Mouse (Mus musculus) R1 (cell line): ENCODE measurements around the gene Prmt1.
A peak's percentile ranks its signal among the peaks of the same experiment; 100 is the strongest.

Source experiments
- DNase-seq: peaks from one replicate; pipeline ENCODE4 v3.0.0-alpha.2; 2018; ENCODE audit warnings: low read depth, low spot score

The Prmt1 gene

DNA sequence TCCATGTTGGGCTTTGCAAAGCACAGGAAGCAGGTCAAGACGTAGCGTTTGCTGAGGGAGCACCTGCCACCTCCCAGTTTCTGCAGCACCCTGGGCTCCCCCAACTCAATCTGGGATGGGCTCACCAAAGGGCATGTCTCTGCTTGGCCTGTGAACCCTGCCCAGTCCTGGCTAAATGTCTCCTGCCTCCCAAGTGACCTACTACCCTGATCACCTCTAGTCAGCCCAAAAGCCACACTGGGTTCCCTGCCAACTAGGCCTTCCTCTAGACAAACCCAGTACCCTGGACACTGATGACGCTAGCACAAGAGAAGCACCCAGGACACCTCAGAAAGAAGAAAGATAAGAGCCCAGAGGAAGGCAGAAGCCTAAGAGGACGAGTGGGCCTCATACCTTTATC lies 26.5 kb upstream of the Prmt1 start:
- DNase-seq = no peak

- no peak for DNase-seq
Measured at GRCm38 (mm10) chr7:45012011-45012410, 25.6 kb upstream of the Prmt1 start.

DNA sequence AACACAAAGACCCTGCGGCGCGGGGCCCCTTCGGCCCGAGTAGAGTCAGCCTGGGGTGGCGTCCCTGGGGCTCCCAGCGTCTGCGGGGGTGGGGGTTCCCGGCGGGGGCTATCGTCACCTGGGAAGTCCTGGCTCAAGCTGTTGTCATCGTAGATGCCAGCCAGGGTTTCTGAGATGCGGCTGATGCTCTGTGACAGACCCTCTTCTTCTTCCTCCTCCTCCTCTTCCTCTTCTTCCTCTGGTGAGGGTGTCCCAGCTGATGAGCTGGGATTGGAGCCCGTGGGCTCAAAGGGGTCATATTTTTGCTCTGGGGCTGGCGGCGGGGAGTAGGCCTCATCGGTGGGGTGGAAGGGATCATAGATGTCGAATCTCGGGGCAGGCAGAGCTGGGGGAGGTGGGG lies 22.0 kb upstream of the Prmt1 start:
- no peak for DNase-seq

DNA sequence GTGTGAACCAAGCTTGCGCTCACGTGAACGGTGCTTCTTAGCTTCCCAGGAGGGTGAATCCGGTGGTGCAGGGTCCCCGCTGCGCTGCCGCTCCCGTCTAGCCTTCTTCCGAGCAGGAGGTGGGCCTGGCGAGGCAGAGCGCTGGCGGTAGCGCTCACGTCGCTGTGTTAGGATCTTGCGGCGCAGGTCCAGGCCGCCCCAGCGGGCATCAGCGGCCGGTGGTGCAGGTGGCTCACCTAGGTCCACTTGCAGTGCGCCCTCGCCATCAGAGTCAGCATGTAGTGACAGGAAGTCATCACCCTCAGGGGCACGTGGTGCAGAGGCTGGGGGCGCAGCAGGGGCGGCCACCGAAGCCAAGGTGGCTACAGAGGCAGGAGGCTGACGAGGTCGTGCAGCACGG lies 21.5 kb upstream of the Prmt1 start:
- no peak for DNase-seq

DNA sequence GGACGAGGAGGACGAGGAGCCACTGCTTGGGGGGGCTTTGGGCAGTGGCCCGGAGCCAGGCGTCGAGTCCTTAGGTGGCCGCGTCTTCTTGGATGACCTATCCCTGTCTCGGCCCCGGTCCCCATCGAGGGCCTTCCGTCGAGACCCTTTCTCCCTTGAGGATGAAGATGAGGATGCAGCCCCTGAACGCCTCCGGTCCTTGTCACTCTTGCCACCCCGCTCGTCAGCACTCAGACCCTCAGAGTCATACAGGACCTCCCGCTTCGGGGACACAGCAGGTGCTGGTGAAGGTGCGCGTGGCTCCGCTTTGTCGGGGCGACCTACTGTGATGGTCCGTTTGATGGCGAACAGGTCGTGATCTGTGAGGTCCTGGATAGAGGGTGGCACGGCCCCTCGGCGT lies 20.8 kb upstream of the Prmt1 start:
- DNase-seq = no peak

DNA sequence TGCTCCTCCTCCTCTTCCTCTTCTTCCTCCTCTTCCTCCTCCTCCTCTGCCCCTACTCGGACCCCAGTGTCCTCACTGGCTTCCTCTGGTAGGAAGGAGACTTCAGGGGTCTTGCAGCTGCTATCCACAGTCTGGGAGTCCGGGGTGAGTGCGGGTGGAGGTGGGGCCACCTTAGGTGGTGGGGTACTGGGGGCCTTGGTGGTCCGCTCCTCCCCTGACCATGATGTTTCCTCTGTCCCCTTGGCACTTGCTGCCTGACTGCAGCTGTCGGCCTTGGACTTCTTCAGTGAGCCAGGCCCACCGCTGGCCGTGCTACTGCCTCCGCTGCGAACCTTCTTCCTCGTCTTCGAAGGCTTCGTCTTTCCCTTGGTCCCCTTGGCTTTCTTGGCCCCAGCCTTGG lies 20.1 kb upstream of the Prmt1 start:
- DNase-seq = no peak

DNA sequence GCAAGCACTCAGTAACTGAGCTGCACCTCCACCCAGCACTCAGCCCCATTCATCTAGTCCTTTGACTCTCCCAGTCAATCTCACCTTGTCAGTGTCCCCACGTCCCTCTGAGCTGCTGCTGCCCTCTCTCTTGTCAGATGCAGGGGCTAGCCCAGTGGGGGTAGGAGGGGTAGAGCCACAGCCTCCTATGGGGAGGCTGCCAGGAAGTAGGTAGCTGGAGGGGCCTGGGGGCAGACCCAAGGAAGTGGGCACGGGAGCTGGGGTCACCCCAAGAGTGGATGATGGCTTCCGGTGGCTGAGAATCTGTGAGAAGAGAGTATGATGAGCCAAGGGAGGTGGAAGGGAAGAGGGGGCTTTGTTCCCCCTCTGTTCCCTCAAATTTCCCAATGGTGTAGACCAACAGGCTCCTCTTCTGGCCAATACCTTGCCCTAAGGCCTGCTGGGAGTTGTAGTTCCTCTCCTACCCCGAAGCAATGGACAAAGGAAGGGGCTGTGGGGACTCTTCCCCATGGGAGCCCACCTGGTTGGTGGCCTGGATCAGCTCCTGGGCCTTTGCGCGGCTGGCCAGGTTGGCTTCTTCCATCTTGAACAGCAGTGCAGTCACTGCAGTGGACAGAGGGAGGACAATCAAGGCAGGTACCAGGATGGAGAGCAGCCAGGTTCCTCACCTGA lies 19.1 kb upstream of the Prmt1 start:
- no peak for DNase-seq

- DNase-seq = no peak
Measured at GRCm38 (mm10) chr7:45004546-45004945, 18.2 kb upstream of the Prmt1 start.

DNA sequence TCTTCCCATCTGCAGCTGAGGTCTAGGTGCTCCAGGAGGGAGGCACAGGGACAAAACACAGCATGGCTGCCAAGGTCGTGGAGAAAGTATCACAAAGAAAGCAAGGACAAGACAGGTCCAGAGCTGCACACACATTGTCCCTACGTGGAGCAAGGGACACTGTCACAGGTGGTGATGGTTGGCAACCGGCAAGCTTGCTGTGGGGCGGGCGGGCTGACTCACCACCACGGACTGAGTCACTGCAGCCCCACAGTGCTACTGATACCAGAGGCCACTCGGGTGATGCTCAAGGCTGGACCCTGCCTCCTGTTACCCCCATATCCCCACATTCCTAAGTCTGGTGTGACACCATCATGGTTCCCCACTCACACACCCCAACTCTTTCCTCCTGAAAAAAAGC lies 16.1 kb upstream of the Prmt1 start:
- DNase-seq = no peak

DNA sequence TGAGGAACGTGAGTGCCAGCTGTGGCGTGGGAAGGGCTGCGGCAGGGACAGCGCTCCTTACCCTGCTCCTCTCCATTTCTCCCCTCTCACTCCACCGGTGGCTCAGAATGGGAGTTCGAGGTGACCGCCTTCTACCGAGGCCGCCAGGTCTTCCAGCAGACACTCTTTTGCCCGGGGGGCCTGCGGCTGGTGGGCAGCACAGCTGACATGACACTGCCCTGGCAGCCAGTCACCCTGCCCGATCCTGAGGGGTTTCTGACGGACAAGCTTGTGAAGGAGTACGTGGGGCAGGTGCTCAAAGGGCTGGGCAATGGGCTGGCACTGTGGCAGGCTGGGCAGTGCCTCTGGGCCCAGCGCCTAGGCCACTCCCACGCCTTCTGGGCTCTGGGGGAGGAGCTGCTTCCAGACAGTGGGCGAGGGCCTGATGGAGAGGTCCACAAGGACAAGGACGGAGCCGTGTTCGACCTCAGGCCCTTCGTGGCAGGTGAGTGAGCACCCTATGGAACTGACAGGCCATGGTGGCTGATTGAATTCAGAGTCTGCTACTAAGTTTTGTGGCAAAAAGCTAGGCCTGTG lies 14.3 kb upstream of the Prmt1 start:
- DNase-seq = no peak

- DNase-seq = no peak
Measured at GRCm38 (mm10) chr7:44999753-45000152, 13.4 kb upstream of the Prmt1 start.

- peak; percentile 71 for DNase-seq
Measured at GRCm38 (mm10) chr7:44998501-44998955, 12.2 kb upstream of the Prmt1 start, which contains the start of gene Bcl2l12. Gene Bcl2l12 (minus strand): TSS chr7:44998712.

DNA sequence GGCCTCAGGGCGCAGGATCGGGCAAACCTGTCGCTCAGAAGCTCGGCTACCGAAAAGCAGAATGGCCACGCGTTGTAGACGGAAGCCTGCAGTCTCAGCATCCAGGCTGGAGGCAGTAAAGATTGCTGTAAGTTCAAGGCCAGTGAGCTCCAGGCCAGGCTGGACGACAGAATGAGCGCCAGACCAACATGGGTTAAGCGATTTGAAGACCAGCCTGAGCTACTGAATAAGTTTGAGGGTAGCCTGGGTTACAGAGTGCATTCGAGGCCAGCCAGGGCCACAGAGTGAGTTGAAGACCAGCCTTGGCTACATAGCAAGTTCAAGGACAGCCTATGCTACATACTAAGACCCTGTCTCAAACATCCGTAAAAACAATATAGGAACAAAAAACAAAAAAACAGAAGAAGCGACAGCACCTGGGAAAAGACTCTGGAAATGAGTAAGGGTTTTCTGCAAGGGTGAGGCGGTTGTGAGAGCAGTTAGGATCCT lies 11.6 kb upstream of the Prmt1 start:
- peak; percentile 48 for DNase-seq

- peak; percentile 97 for DNase-seq
Measured at GRCm38 (mm10) chr7:44997231-44997939, 11.0 kb upstream of the Prmt1 start, which contains the start of gene Irf3. Gene Irf3 (plus strand): TSS chr7:44997648.

GRCm38 (mm10) chr7:44996672-44997071 lies 10.3 kb upstream of the Prmt1 start:
- DNase-seq = no peak

DNA sequence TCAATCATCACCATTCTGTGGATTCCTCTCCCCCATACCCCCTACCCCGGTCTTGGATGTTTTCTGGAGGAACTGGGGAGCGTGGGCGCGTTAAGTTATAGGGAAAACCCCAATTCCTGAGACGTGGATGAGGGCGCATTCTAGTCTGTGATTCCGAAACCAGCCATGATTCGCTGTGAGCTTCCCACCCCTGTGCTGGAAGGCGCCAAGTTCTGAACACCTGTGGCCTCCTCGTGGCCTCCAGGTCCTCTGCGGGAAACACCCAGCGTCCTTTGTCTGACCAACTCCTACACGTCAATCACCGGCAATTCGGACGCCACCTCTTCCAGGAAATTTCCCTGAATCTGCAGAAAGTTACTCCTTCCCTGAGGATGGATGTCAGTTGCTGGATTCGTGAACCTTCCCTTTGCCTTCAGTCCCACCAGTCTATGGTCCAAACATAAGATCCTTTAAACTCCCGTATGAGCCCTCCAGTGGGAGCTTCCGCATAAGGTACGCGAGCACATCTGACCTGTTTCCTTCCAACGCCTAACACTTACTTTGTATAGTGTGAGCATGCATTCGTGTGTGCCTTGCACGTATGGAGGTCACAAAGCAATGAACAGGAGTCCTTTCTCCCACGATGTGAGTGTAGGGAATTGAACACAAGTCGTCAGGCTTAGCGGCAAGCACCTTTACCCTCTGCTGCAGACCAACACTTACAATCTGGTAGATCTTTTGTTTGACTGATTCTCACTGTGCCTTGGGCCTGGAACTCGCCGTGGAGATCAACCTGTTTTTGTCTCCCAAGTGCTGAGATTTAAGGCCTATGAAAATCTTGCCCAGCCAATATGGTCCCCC lies 731 bp upstream of the Prmt1 start:
- DNase-seq = no peak

- DNase-seq = peak; percentile 94
Measured at GRCm38 (mm10) chr7:44985595-44986191, 675 bp downstream of the Prmt1 start.

GRCm38 (mm10) chr7:44984833-44985164 lies 1.6 kb downstream of the Prmt1 start:
- no peak for DNase-seq

DNA sequence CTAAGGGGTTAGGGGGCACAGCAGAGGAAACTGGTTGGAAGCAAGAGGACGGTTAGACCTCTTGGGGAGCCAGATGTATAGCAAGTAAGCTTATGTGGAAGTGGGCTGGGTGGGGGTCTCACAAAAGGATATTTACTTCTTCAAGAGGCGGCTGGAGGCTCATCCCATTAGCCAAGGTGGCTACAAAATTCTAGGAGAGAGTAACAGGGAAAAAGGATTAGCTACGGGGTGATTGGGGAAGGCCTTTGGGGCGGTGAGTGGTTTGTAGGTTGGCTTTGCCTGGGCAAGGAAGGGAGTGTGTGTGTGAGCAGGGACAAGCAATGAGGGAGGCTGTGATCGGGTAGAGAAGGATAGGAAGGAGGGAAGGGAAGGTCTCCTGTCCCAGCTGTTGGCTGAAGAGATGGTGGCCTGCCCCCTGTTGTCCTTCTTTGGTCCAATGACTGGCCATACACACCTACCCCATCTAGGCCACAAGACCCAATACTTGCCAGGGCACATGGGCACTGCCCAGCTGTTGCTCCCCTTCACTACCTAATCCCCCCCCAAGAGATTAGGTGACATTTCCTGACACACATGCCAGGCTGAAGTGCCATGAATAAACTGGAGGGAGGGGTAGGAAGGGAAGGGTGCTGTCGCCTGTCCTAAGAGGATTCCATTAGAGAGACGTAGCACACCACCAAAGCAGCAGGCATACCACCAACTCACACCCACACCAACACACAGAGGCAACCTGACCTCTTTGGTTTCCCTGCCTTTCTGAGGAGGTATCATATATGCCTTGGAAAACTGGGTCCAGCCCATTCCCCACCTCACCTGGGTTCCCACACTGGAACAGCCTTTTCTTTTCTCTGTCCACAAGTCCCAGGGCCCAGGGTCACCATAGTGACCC lies 2.2 kb downstream of the Prmt1 start:
- DNase-seq = no peak

DNA sequence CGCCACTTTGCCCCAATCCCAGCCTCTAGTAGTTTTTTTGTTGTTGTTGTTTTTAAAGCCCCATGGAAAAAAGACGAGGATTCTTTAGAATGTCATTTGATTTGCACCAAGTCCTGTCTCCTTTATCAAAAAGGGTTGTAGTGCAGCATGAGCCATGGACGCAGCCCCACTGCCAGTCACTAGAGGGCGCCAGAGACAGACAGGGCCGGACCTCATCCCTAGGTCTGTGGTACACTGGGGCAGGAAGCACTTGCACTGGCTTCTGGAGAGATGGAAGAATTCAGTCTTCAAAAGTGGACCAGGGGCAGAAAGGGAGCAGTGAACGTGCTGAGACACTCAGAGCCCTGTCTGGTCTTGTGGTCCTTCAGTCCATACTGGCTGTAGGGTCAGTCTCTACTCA lies 3.3 kb downstream of the Prmt1 start:
- peak; percentile 86 for DNase-seq
